Mouse (Mus musculus): ENCODE results near the gene Orc1. TPM values are rescaled to one million over a fixed set of nuclear protein-coding genes. Genes with fewer than 3 reads are reported as not detected.

Gene Orc1
- 0.09 and 0.21 TPM in 2 replicates for polyA plus RNA-seq (2012; rRNA removed)

- under 1% methylated on average over 64 of the region's 64 CpGs for WGBS
- Histone ChIP-seq H3K4me3 (replicated peaks; ENCODE audit: extremely low read depth, low read depth, low read length) (peak within 1 kb of the TSS; percentile 95), H3K4me1 (ENCODE audit: control insufficient read depth, insufficient read depth, low read length) (peaks cover 8% of the 10 kb centered on the region)
- TF ChIP-seq POLR2A (IDR thresholded peaks at IDR 0.05; ENCODE audit: borderline replicate concordance, extremely low read depth, low read depth, low read length) (peak; percentile 74; the same call in 1 of the 2 replicates), CTCF (IDR thresholded peaks at IDR 0.05; ENCODE audit: insufficient read depth, low read length) (no peak)
- peak; percentile 98 for DNase-seq
Observed at GRCm38 (mm10) chr4:108578840-108579742, at the start of gene Orc1, which contains the start of gene Prpf38a. Gene Orc1, plus strand, starts transcription at chr4:108579423. Gene Prpf38a, minus strand, starts transcription at chr4:108579336.

GRCm38 (mm10) chr4:108539701-108540100, 39.5 kb upstream of the Orc1 start:
- DNase-seq = no peak
- Histone ChIP-seq H3K4me3 (replicated peaks; ENCODE audit: extremely low read depth, low read depth, low read length) (no peak overlapping the region), H3K4me1 (ENCODE audit: control insufficient read depth, insufficient read depth, low read length) (no peaks in the 10 kb centered on the region)
- TF ChIP-seq POLR2A (IDR thresholded peaks at IDR 0.05; ENCODE audit: borderline replicate concordance, extremely low read depth, low read depth, low read length) (no peak), CTCF (IDR thresholded peaks at IDR 0.05; ENCODE audit: insufficient read depth, low read length) (no peak)
- 91% methylated on average over 2 of the region's 2 CpGs for WGBS

GRCm38 (mm10) chr4:108565026-108565425, 14.2 kb upstream of the Orc1 start:
- H3K4me3 ChIP-seq (replicated peaks; ENCODE audit: extremely low read depth, low read depth, low read length) = no peak overlapping the region
- no peak for DNase-seq
- TF ChIP-seq CTCF (IDR thresholded peaks at IDR 0.05; ENCODE audit: insufficient read depth, low read length) (no peak), POLR2A (IDR thresholded peaks at IDR 0.05; ENCODE audit: borderline replicate concordance, extremely low read depth, low read depth, low read length) (no peak)
- WGBS = 47% methylated on average over 1 of the region's 1 CpGs
- H3K4me1 ChIP-seq (ENCODE audit: control insufficient read depth, insufficient read depth, low read length) = no peaks in the 10 kb centered on the region

GRCm38 (mm10) chr4:108572644-108573043, 6.6 kb upstream of the Orc1 start:
- H3K4me3 ChIP-seq (replicated peaks; ENCODE audit: extremely low read depth, low read depth, low read length) = no peak overlapping the region
- no peaks in the 10 kb centered on the region for H3K4me1 ChIP-seq (ENCODE audit: control insufficient read depth, insufficient read depth, low read length)
- TF ChIP-seq CTCF (IDR thresholded peaks at IDR 0.05; ENCODE audit: insufficient read depth, low read length) (no peak), POLR2A (IDR thresholded peaks at IDR 0.05; ENCODE audit: borderline replicate concordance, extremely low read depth, low read depth, low read length) (no peak)
- 82% methylated on average over 3 of the region's 3 CpGs for WGBS
- no peak for DNase-seq

DNA sequence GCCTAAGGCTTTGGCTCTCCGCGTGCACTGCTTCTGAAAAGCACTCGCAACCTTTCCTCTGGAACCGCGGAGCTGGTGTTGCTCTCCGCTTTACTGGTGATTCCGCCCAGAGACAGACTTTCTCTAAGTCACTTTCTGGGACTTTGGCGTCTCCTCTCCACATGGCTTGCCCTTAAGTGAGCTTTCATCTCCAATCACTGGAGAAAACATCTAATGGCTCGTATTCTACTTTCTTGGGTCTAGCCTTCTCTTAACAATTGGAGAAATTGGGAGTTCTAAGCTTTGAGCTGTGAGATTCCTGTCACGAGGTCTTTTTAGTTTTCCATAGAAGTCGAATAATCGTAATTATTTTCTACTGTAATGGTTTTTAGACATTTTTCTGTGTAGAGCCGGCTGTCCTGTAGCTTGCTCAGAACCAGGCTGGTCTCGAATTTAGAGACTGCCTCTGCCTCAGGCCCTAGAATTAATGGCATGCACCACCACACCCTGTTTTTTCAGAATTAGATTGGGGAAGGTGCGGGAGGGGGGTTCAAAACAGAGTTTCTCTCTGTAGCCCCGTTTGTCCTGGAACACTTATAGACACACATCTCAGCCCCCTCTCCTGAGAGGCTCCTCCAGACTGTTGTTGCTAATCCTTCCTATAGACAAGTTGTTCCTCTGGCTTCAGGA, 654 bp downstream of the Orc1 start:
- WGBS = under 1% methylated on average over 16 of the region's 16 CpGs
- TF ChIP-seq POLR2A (IDR thresholded peaks at IDR 0.05; ENCODE audit: borderline replicate concordance, extremely low read depth, low read depth, low read length) (no peak), CTCF (IDR thresholded peaks at IDR 0.05; ENCODE audit: insufficient read depth, low read length) (no peak)
- Histone ChIP-seq H3K4me1 (ENCODE audit: control insufficient read depth, insufficient read depth, low read length) (peaks cover 8% of the 10 kb centered on the region), H3K4me3 (replicated peaks; ENCODE audit: extremely low read depth, low read depth, low read length) (peak overlapping the region; percentile 95)
- no peak for DNase-seq

DNA sequence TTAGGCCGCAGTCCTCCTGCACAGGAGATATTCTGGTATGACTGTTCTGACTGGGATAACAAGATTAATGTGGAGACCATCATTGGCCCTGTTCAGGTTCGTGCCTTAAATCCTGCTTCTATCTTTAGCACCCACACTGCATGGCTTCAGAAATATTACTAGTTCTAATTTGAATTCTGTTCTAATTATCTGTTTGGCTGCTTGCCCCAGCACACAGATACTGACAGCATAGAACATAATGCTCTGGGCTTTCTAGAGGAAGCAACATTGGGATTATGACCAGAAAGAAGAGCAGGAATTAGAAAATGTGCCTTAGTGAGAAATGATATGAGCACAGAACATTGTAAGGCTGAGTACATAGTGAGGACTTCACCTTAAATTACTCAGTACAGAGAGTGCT, 14.2 kb downstream of the Orc1 start:
- WGBS = 90% methylated on average over 2 of the region's 2 CpGs
- DNase-seq = no peak
- Histone ChIP-seq H3K4me3 (replicated peaks; ENCODE audit: extremely low read depth, low read depth, low read length) (no peak overlapping the region), H3K4me1 (ENCODE audit: control insufficient read depth, insufficient read depth, low read length) (no peaks in the 10 kb centered on the region)
- TF ChIP-seq CTCF (IDR thresholded peaks at IDR 0.05; ENCODE audit: insufficient read depth, low read length) (no peak), POLR2A (IDR thresholded peaks at IDR 0.05; ENCODE audit: borderline replicate concordance, extremely low read depth, low read depth, low read length) (no peak)

DNA sequence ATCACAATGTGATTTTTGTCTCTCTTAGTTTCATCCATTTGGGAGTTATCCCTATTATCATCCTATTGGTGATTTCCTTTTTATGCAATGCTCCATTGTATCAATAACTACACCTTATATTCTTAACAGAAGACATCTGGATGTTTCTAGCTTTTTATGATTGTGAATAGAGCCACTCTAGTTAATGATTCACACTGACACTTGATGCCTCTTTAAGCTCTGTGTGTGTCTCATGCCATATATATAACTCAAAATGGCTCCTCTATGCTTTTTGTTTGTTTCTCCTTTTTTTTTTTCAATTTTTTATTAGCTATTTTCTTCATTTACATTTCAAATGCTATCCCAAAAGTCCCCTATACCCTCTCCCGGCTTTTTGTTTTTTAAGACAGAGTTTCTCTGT, 16.6 kb downstream of the Orc1 start:
- H3K4me3 ChIP-seq (replicated peaks; ENCODE audit: extremely low read depth, low read depth, low read length) = no peak overlapping the region
- TF ChIP-seq CTCF (IDR thresholded peaks at IDR 0.05; ENCODE audit: insufficient read depth, low read length) (no peak), POLR2A (IDR thresholded peaks at IDR 0.05; ENCODE audit: borderline replicate concordance, extremely low read depth, low read depth, low read length) (no peak)
- no peaks in the 10 kb centered on the region for H3K4me1 ChIP-seq (ENCODE audit: control insufficient read depth, insufficient read depth, low read length)
- WGBS = 94% methylated on average over 1 of the region's 1 CpGs
- no peak for DNase-seq

GRCm38 (mm10) chr4:108598306-108598705, 19.1 kb downstream of the Orc1 start:
- H3K4me1 ChIP-seq (ENCODE audit: control insufficient read depth, insufficient read depth, low read length) = no peaks in the 10 kb centered on the region
- no peak overlapping the region for H3K4me3 ChIP-seq (replicated peaks; ENCODE audit: extremely low read depth, low read depth, low read length)
- 62% methylated on average over 4 of the region's 4 CpGs for WGBS
- DNase-seq = no peak
- no peak for TF ChIP-seq POLR2A (IDR thresholded peaks at IDR 0.05; ENCODE audit: borderline replicate concordance, extremely low read depth, low read depth, low read length)
- no peak for TF ChIP-seq CTCF (IDR thresholded peaks at IDR 0.05; ENCODE audit: insufficient read depth, low read length)

DNA sequence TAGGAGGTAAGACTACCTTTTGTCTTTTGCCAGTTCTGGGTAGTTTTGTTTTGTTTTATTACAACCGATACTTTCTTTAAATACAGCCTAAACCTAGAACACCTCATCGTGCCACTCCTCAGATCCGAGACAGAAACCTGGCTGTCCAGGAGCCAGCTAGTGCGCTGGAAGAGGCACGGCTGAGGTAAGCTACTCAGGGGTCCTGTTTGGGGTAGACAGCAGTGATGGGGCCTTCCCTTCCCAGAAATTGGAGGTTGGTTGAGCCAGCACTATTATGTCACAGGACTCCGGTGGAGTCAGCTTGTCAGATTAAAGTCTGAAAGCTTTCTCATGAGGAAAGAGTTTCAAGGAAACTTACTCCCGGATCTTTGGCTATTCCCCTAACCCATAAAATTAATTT, 22.6 kb downstream of the Orc1 start:
- Histone ChIP-seq H3K4me1 (ENCODE audit: control insufficient read depth, insufficient read depth, low read length) (no peaks in the 10 kb centered on the region), H3K4me3 (replicated peaks; ENCODE audit: extremely low read depth, low read depth, low read length) (no peak overlapping the region)
- DNase-seq = no peak
- 96% methylated on average over 7 of the region's 7 CpGs for WGBS
- TF ChIP-seq CTCF (IDR thresholded peaks at IDR 0.05; ENCODE audit: insufficient read depth, low read length) = no peak
- TF ChIP-seq POLR2A (IDR thresholded peaks at IDR 0.05; ENCODE audit: borderline replicate concordance, extremely low read depth, low read depth, low read length) = no peak

Measured in lung, adult 2 months (tissue).